Mouse (Mus musculus) cerebellum, postnatal 36 days (tissue): ENCODE measurements around the gene Zfp277.

Experiments used
- DNase-seq, 2 experiments: peaks; one replicate each; pipeline ENCODE4 v3.0.0; 2021 to 2022; ENCODE audit warnings: mixed read lengths in 2 of 2

Zfp277 gene

DNA sequence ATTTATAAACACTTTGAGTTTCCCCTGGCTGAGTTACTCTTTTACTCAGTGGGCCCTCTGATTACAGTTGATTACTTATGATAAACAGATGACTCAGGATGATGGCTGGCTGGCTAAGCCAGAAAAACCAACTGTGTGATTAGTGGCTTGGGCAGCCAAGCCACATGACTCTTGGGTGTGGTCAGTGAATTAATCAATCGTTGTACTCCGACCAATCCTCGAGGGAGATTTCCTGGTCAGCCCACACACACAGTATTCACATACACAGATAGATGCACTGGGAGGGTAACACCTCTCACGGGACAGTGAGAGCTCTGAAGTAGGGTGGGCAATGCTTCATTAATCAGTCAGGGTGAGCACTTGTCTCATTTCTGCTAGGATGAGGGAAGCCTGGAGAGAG lies 97.5 kb downstream of the Zfp277 start:
- no peak for DNase-seq

DNA sequence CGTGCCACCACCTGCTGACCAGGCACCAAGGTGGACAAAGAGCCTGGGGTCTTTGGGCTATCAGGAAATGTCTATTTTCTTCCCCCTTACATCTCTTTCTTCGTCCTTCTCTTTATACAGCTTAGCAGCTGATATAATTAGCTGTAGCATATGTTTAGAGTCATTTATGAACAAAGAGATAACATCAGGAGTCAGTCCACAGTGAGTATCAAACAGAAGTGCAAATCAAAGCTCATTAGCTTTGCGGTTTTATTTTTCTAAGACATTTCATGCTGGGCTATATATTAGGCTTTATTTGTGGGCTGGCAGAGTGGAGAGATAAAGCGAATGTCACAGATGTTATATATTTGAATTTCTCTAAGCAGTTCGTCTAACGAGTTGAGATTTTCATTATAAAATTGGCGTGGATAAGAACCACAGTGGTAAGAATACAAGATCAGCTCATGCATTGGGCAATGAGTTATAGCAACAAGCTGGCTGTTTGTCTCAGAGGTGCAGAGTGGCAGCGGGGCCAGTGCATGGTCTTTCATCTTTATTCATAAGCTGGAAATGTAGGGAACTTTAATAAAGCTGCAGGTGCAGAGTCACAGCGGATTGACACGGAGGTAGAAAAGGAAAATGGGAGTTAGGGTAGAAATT lies 98.5 kb downstream of the Zfp277 start:
- DNase-seq = no peak

DNA sequence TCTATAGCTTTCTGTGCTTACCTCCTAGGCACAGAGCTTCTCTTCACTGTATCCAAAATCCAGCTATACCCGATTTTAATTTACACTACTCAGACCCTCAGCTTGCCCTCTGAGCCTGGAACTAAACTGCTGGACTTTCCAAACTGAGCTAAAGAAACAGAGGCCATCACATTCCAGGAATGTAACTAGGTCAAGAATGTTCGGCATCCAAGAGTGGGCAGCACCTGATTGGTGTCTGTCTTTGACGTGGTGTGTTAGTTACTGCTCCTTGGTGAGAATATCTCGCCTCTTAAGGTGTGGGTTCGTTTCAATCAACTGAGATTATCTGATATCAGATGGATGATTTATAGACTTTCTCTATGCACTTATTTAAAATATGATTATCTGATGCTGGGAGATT lies 104.3 kb downstream of the Zfp277 start:
- DNase-seq = no peak

DNA sequence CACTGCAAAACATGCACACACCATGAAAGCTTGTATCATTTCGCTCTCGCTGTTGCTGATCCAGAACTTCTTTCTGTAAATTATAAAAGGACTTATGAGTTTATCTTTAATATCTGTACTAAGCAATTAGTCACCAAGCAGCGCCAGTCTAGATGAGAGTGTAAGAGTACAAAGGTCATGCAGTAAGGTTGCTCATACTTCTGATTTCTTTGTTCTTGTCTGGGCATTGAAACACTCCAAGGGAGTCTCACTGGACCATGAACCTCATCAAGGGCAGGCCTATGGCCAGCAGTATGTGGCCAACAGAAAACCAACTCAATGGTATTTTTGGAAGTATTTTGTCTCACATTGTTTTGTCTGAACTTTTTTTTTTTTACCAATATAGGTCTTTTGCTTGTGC lies 110.4 kb downstream of the Zfp277 start:
- DNase-seq = no peak

DNA sequence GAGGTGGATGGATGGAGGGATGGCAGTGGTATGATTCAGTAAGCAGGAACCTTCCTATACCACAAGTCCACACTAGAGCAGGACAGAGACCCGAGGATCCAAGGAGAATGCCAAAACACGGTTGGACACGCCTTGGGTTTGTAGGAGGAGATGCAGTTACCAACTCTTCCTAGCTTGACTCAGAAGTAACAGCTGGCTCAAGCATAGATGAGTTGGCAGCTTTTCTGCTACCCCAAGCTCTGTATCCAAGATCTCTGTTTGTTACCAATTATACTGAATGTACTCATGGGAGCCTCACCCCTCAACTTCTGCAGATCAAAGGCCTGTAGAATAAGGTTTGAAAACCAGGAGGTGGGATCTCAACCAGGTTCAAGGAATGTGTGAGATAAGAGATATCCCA lies 114.2 kb downstream of the Zfp277 start:
- no peak for DNase-seq

DNA sequence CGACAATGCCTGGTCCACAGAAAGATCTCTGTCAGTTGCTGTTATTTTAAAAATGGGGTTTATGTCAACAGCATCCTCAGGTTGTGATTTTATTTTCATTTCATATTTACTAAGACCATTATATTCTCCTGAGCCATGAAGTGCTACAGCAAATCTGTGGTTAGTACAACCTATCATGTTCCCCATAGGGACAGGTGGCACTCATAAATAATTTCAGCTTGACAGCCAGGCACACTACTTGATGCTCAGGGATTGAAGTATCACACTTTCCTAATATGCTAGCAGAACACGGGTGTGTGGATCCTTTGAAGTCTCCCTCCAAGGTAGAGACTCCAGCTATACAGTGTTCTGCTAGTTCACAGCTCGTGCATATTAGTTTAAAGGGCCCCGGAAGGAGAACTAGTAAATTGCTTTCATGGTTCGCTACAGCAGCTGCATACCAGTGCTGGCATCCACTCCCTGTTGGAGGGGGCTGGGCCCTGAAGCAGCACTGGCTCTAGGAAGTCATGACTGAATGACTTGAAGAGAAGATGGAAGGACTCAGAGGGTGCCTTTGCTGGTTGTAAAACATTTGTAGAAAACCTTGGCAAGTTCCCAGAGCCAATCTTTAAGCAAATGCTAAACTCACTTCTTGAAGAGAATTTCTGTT lies 118.6 kb downstream of the Zfp277 start:
- DNase-seq = no peak

DNA sequence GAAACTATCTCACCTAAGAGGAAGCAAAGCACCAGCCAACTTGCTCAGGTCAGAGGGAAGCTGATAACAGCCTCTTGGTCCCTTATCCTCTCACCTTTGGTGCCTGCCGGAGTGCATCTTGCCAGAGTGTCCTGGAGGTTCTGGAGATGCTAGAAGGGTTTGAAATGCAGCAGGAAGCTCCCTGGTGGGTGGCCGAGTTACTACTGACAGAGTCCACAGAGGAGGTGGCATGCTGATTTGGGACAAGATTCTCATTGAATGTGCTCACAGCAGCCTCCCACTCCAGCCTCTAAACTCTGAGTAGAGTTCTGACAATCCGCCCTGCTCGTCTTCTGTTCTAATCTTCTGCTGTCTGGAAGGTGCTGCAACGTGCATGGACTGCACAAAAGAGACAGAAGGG lies 120.1 kb downstream of the Zfp277 start:
- no peak for DNase-seq

DNA sequence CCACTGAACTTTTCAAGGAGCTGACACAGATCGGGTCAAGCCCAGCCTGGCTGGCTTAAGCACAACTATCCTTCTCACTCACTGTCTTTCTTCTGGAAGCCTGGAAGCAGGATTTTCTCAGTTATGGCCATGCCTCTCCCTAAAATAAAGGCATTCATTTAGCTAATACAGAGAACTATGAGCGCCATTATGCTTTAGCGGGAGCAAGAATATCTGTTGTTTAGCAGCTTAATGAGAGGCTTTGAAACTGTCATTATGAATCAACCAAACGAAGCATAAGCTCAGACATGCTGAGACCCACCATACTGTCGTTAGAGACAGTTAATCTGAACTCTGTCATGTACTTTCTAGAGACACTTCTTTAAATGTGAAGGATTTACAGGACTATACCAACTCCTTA lies 120.9 kb downstream of the Zfp277 start:
- DNase-seq = no peak

DNA sequence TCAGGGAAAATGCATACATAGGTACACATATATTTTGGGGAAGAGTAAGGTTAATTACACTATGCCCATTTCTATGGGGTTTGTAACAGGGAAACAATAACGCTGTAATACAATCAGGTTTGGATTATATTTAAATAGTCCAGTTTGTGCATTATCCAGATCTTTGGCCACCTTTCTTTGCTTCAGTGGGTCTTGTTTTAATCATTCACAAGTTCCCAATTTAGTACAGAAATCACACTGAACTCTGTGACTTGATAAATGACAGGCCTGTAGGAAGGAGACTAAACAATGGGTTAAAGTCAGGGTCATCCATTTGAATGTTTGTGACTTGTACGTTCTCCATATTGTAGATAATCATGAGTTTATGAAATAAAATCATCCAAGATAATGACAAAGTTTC lies 130.6 kb downstream of the Zfp277 start:
- no peak for DNase-seq

DNA sequence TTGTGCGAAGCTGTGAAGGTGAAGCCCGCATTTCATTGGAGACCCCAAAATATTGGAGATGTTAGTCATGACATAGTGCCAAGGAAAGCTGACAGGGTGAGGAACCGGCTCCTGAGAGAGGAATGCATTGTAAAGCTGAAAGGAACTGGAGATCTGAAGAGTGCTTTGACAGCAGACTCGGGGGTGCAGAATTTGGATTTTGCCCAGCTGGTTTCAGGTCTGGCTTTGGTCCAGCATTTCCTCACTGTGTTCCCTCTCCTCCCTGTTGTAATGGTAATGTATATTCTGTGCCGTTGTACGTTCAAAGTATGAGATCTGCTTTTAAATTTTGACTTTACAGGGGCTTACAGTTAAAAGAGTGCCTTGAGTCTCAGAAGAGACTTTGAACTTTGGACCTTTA lies 141.7 kb downstream of the Zfp277 start:
- no peak for DNase-seq

DNA sequence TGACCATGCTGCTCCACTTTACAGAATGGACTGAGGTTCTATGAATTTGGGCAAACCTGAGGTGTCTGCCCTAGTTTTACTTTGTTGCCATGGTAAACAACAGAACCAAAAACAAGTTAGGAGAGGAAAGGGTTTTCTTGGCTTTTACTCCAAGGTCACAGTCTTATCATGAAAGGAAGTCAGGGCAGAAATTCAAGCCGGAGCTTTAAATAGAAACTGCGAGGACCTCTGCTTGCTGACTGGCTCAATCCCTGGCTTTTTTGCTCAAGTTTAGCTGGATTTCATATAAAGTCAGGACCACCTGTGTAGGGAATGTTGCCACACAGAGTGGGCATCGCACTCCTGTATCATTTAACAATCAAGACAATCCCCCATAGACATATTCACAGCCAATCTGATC lies 147.1 kb downstream of the Zfp277 start:
- no peak for DNase-seq

DNA sequence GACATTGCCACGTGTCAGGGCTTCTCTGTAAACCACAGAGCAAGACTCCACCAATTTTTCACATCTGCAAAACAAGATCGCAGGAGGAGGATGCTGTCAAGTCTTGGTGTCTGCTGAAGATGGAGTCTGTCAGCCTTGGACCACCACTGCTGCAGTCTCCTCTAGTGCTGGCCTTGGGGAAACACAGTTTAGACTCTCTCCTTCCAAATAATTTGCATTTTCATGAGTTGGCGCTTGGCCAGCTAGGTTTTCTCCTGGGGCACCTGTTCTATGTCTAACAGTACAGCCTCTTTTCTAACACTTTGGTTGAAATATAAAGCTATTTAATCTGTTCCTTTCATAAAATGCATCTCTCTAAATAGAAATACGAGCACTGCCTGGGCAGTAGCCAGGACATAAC lies 159.2 kb downstream of the Zfp277 start:
- DNase-seq = no peak

DNA sequence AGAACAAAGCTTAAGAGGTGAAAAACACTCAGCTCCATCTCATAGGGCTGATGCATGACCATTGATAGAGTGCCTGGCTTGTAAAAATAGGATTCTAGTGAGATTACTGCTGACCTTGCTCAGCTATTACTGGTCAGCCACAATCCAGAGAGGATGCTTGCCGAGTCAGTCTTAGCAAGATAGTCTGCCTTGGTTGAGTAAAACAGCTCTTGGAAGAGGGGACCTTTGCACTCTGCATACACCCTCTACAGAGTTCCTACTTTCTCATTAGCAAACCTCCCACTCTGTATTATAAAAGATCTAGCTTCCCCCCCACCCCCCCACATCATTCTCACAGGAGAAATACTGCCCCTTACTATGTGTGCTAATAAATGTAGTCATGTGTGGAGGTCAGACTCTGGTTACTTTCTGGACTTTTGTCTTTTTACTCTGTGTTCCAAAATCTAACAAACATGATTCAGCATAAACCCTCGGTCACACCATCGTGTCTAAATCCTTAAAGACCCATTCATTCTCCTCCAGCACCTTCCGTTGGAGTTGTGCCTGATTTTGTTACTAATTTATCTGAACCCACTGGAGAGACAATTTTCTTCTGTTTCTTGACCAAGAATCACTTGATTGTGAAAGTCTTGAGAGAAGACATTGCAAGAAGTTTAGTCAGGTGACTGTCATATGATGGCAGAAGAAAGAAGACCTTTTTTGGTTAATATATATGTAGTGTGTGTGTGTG lies 164.9 kb downstream of the Zfp277 start:
- DNase-seq = no peak

DNA sequence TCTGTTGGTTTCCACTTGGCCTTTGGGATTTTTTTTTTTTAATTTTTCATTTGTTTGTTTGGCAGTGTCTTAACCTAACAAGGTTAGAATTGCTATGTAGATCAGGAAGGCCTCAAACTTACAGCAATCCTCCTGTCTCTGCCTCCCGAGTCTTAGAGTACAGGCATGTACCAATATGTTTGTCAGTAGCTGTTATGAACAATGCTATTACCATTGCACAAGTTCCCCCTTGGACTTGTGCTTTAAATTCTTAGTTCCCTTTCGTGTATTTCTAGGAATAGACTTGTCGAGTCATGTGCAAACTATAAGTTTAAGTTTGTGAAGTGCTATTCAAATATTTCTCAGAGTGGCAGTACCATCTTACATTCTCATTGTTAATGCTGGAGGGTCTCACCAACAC lies 168.1 kb downstream of the Zfp277 start:
- no peak for DNase-seq

DNA sequence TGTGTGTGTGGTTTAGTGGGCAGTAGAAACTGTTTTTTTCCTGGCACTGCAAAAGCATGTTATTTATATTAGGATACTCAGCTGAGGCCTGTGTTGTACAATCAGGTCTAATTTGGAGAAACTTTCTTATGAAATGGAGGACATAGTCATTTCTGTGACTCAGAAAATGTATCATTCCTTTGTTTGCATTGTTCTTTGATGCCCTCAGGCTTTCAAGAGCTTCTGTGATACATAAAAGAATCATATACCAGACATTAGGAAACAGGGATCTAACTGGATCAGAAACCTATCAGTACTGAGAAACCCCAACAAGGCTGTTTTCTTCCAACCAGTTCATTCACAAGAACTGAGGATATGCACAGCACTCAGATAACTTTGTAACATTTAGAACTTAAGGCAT lies 170.8 kb downstream of the Zfp277 start:
- DNase-seq = no peak

DNA sequence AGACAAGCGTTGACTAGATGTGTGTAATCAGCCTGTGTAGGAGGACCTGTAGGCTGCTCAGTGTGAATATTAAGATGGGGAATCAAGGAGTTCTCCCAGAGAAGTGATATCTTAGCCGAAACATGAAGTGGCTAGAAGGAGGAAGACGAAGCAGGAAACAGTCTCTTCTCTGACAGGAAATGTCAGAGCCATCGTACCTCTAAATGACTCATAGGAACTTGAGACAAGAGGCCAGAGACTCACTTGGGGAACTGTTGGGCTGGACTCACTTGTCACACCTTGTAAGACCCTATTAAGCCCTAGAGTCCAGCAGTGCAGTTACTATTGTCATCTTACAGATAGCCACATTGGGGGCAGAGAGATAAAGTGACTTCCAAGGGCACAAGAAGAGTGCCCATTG lies 172.4 kb downstream of the Zfp277 start:
- DNase-seq = no peak

DNA sequence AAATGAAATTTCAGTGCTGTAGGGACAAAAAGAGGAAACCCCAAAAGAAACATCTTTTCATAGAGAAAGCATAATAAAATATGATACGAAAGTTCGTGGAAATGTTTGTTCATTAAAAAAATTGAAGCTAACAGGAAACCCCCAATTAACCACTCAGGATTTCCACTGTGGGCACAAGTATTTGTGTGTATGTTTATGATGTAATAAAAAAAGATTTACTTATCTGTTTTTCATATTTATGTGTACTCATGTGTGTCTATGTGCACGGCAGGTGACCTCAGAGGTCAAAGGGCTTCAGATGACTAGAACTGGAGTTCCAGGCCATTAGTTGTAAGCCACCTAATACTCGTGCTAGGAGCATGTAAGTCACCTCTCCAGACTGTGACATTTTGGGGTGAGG lies 173.0 kb downstream of the Zfp277 start:
- no peak for DNase-seq

DNA sequence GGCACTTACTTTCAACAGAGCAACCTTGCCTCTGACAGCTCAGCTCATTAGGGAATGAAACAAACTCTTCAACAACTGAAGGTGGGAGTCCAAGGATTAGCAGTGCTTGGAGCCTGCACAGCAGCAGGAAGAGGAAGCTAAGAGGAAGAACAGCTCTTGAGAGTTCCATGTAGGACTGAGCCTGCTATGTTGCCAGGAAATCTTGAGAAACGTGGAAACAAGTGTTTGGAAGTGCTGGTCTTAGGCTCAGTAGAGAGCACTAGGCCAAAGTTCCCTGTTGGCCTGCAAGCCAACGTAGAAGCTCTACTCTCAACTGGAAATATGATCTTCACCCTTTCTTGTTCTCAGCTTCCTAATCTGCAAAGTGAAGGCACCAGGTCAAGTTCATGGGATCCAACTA lies 177.4 kb downstream of the Zfp277 start:
- DNase-seq = no peak
